Mouse (Mus musculus) embryo, embryonic 9.5 days (tissue): ENCODE data around the gene Abca9.

Experiments
- DNase-seq: peaks from one replicate; pipeline ENCODE4 v3.0.0-alpha.2; 2017; ENCODE audit errors: extremely low spot score

Gene Abca9

DNA sequence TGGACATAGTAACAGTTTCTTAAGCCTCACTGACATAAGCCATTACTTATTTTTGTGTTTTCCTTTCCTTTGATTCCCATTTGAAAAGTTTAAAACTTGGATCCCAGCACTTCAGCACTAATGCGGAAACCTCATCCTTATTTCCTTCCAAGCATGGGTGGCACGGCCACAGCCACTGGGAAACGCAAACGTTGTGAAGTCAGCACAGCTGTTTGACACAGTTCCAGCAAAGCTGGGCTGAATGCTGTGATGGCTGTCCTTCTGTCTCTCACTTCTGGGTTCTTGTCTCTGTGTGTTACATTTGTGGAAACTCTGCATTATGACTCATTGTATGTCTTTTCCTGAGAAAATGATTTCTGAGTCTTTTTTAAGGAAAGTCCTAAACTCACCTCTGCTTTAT lies 107.0 kb downstream of the Abca9 start:
- no peak for DNase-seq

DNA sequence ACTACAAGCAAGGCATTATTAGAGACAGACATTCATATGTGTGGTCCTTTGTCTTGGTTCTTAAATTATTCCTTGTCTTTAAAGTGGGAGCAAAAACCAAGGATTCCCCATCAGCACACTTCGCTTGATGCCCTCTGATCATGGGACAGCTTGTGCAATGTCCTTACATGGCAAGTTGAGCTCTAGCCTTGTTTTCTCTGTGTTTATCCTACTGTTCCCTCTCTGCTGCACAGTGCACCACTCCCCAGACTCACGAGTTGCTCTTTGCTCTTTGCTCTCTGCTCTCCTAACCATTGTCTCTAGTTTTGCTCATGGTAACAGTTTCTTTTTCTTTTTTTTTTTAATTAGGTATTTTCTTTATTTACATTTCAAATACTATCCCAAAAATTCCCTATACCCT lies 107.9 kb downstream of the Abca9 start:
- no peak for DNase-seq

DNA sequence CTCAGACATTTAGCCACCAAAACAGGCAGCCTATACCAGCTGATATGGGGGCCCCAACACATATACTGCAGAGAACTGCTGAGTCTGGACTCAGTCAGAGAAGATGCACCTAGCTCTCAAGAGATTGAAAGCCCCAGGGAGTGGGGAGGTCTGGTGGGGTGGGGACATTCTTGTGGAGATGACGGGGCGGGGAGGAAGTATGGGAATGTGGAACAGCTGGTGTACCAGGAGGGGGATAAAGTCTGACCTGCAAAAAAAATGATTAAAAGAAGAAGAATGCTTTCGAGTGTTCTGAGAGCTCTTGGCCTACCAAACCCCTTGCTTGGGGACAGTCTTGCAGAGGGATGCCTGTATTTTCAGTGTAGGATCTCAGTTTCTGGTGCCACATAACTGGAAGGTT lies 114.3 kb downstream of the Abca9 start:
- no peak for DNase-seq
